Mouse (Mus musculus): ENCODE measurements around the gene Alkbh7. TPM values are rescaled to one million over a fixed set of nuclear protein-coding genes. Genes with fewer than 3 reads are reported as not detected.
A peak's percentile ranks its signal among the peaks of the same experiment; 100 is the strongest.

The Alkbh7 gene
- polyA plus RNA-seq, 1 experiment from 2014 or later: 38.5 TPM

DNA sequence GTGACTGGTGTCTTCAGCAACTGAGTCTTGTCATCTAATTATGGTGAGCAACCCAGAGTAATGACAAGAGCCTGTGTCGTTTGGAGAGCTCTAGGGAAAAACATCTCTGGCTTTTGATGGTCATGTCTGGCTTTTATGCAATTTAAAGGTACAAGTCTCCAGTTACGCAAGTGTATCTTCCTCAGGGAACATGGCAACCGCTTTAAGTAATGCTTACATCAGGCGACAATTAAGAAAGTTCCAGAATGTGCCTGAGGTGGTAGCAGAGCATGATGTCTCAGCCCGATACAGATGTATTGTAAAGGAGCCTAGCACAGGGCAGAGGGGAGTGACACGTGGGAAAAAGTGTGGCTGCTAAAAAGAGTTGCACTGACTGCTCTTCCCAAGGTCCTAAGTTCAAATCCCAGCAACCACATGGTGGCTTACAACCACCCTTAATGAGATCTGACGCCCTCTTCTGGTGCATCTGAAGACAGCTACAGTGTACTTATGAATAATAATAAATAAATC lies 8.2 kb upstream of the Alkbh7 start:
- Histone ChIP-seq H3K9ac (no peak overlapping the region; the same call in 1 of the 2 replicates), H3K27ac (peak overlapping the region; percentile 72; the same call in 1 of the 2 replicates), H3K36me3 (peaks cover 21% of the 10 kb centered on the region), H3K4me1 (peaks cover 6% of the 10 kb centered on the region), H3K9me3 (no peaks in the 10 kb centered on the region), H3K27me3 (no peaks in the 10 kb centered on the region), H3K4me3 (peak overlapping the region; percentile 88), H3K4me2 (replicated peaks) (peak overlapping the region; percentile 68)
- WGBS: 68% methylated on average over 7 of the region's 7 CpGs
- no peak for ATAC-seq (ENCODE audit: insufficient number of reproducible peaks, insufficient read depth, low FRiP score, low TSS enrichment)

DNA sequence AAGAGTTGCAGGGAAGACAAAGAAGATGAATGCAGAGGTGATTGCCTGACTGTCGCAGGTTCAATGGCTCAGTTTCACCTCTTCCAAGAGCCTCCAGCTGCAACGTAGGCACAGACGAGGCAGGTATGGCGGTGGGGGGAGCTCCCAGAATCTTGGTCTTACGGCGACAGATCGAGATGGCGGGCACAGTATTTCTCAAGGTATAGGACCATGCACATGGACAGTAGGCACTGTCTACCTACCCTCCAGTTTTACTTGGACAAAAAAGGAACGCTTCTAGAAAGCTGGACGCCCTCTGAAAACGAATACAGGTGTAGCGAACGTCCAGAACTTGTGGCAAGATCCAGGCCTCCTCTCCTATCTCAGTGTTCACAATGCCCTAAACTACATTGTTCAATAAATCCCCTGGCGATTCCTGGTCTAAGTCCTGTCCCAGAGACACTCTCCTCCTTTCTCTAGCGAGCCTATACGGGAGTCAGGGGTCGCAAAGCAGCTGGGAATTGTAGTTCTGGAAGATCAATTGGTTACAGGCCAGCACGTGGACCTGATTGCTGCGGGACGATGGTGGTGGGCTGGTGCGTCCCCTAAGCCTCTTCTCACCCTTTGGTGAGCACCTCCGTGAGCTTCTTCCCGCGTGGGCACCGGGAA lies 7.5 kb upstream of the Alkbh7 start:
- no peaks in the 10 kb centered on the region for H3K9me3 ChIP-seq
- WGBS: 4% methylated on average over 25 of the region's 25 CpGs
- peak overlapping the region; percentile 72 for H3K27ac ChIP-seq
- peaks cover 27% of the 10 kb centered on the region for H3K36me3 ChIP-seq
- peaks cover 6% of the 10 kb centered on the region for H3K4me1 ChIP-seq
- peak overlapping the region; percentile 88 for H3K4me3 ChIP-seq
- peak overlapping the region; percentile 77 for H3K9ac ChIP-seq
- H3K4me2 ChIP-seq (replicated peaks): peak overlapping the region; percentile 68
- no peaks in the 10 kb centered on the region for H3K27me3 ChIP-seq
- ATAC-seq (ENCODE audit: insufficient number of reproducible peaks, insufficient read depth, low FRiP score, low TSS enrichment): peak; percentile 89

DNA sequence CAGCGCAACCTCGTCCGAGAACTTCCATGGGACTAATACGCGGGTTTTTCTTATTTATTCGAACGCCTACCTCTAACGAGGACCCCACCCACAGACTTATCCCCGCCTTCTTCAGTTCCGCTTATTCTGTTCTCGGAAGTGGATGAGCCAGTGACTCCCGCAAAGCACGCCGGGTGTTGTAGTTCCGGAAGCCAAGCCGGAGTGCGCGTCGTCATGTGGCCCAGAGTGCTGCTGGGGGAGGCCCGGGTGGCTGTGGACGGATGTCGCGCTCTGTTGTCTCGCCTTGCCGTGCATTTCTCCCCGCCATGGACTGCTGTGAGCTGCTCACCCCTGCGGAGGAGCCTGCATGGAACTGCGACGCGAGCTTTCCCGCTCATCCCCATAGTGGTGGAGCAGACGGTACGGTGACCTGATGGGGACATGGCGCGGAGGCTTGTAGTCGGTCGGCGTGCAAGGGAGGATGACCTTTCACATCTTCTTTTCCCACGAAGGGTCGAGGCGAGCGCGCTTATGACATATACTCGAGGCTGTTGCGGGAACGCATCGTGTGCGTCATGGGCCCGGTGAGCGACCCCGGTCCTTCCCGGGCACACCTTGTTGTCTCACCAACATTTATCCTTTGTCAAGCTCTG lies 6.9 kb upstream of the Alkbh7 start, which contains the start of gene Clpp:
Gene Clpp, plus strand, starts transcription at position 191 of the 632 bp plus-strand sequence.
- H3K4me1 ChIP-seq: peaks cover 6% of the 10 kb centered on the region
- under 1% methylated on average over 52 of the region's 52 CpGs for WGBS
- peak; percentile 94 for ATAC-seq (ENCODE audit: insufficient number of reproducible peaks, insufficient read depth, low FRiP score, low TSS enrichment)
- H3K9me3 ChIP-seq: no peaks in the 10 kb centered on the region
- H3K36me3 ChIP-seq: peaks cover 33% of the 10 kb centered on the region
- H3K27me3 ChIP-seq: no peaks in the 10 kb centered on the region
- H3K9ac ChIP-seq: peak within 1 kb of the TSS; percentile 77
- H3K27ac ChIP-seq: peak within 1 kb of the TSS; percentile 72
- H3K4me2 ChIP-seq (replicated peaks): peak within 1 kb of the TSS; percentile 68
- H3K4me3 ChIP-seq: peak within 1 kb of the TSS; percentile 88

DNA sequence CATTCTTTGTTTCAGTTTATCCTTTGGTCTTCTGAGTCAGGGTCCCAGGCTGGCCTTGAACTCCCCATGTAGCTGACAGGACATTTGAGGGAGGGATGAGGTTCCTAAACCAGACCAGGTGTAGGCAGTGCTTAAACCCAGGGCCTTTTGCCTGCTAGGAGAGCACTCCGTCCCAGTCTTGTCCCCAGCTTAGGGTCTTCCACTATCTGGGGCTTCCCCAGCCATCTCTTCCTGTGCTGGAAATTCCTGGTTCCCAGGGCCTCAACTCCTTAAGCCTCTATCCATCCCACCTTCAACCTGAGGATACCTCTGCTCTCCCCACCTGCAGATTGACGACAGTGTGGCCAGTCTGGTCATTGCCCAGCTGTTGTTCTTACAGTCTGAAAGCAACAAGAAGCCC lies 6.2 kb upstream of the Alkbh7 start:
- H3K9ac ChIP-seq: peak overlapping the region; percentile 77
- no peak overlapping the region; the same call in 1 of the 2 replicates for H3K27ac ChIP-seq
- H3K4me1 ChIP-seq: peaks cover 6% of the 10 kb centered on the region
- H3K4me3 ChIP-seq: peak overlapping the region; percentile 88
- WGBS: 87% methylated on average over 2 of the region's 2 CpGs
- no peak for ATAC-seq (ENCODE audit: insufficient number of reproducible peaks, insufficient read depth, low FRiP score, low TSS enrichment)
- H3K27me3 ChIP-seq: no peaks in the 10 kb centered on the region
- peaks cover 37% of the 10 kb centered on the region for H3K36me3 ChIP-seq
- no peaks in the 10 kb centered on the region for H3K9me3 ChIP-seq
- H3K4me2 ChIP-seq (replicated peaks): peak overlapping the region; percentile 68

DNA sequence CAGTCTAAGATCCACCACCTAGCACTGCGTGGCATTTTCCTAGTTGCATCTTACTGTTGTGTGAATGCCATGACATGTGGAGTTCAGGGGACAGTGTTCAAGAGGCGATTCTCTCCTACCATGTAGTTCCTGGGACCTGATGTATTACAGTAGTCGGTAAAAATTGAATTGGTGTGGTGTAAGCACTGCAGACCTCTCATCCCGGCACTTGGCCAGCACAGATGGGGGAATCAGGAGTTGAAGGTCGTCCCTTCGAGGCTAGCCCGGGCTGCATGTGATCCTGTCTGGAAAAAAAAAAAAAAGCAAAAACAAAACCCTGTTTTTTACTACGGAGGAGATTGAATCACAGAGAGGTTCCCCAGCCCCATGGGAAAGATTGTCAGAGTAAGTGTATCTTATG lies 2.1 kb upstream of the Alkbh7 start:
- H3K27me3 ChIP-seq: no peaks in the 10 kb centered on the region
- no peak for ATAC-seq (ENCODE audit: insufficient number of reproducible peaks, insufficient read depth, low FRiP score, low TSS enrichment)
- peaks cover 14% of the 10 kb centered on the region for H3K4me1 ChIP-seq
- no peaks in the 10 kb centered on the region for H3K9me3 ChIP-seq
- H3K9ac ChIP-seq: no peak overlapping the region
- H3K36me3 ChIP-seq: peaks cover 56% of the 10 kb centered on the region
- no peak overlapping the region for H3K4me3 ChIP-seq
- no peak overlapping the region for H3K4me2 ChIP-seq (replicated peaks)
- WGBS: 92% methylated on average over 8 of the region's 8 CpGs
- no peak overlapping the region for H3K27ac ChIP-seq

DNA sequence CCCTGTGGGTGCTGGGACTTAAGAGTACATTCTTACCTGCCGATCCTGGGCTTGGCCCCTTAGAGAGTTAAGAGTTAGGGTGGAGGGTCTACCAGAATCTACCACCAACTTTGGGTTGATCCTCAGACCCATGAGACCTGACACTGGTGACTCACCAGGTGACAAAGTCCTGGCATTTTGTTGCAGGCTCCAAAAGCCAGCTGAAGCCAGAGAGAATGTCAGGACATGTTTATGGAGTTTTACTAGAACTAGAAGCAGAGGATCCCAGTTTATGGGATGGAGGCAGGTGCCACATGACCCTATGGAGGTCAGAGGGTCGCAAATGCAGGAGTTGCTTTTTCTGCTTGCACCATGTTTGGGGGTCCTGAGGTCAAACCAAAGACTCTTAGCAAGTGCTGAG lies 633 bp upstream of the Alkbh7 start:
- ATAC-seq (ENCODE audit: insufficient number of reproducible peaks, insufficient read depth, low FRiP score, low TSS enrichment): no peak
- WGBS: 79% methylated on average over 2 of the region's 2 CpGs
- no peak overlapping the region for H3K4me3 ChIP-seq
- H3K27me3 ChIP-seq: no peaks in the 10 kb centered on the region
- no peak overlapping the region for H3K27ac ChIP-seq
- peaks cover 56% of the 10 kb centered on the region for H3K36me3 ChIP-seq
- H3K9ac ChIP-seq: no peak overlapping the region
- peaks cover 8% of the 10 kb centered on the region for H3K4me1 ChIP-seq
- no peaks in the 10 kb centered on the region for H3K9me3 ChIP-seq
- H3K4me2 ChIP-seq (replicated peaks): peak overlapping the region; percentile 69

DNA sequence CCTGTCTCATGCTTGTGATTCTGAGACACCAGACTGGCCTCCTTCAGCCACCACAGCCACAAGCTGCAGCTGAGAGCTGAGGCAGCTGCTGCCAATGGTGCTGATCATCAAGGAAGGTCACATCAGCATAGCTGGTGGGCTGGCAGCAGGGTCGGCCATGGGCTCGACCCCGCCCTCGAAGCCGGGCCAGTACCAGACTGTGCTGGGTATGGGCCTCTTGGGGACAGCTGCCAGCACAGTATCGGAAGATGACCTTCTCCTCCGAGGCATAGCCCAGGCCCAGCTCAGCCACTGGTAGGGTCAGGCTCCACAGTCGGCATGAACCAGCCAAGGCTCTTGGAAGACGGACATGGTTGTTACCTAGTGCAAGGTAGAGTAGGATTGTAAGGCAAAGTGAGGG lies 2.3 kb downstream of the Alkbh7 start:
- no peak overlapping the region for H3K9ac ChIP-seq
- H3K4me3 ChIP-seq: no peak overlapping the region
- H3K27me3 ChIP-seq: no peaks in the 10 kb centered on the region
- H3K4me1 ChIP-seq: peaks cover 8% of the 10 kb centered on the region
- ATAC-seq (ENCODE audit: insufficient number of reproducible peaks, insufficient read depth, low FRiP score, low TSS enrichment): no peak
- H3K4me2 ChIP-seq (replicated peaks): no peak overlapping the region
- no peak overlapping the region for H3K27ac ChIP-seq
- H3K9me3 ChIP-seq: no peaks in the 10 kb centered on the region
- 91% methylated on average over 9 of the region's 9 CpGs for WGBS
- peaks cover 52% of the 10 kb centered on the region for H3K36me3 ChIP-seq

DNA sequence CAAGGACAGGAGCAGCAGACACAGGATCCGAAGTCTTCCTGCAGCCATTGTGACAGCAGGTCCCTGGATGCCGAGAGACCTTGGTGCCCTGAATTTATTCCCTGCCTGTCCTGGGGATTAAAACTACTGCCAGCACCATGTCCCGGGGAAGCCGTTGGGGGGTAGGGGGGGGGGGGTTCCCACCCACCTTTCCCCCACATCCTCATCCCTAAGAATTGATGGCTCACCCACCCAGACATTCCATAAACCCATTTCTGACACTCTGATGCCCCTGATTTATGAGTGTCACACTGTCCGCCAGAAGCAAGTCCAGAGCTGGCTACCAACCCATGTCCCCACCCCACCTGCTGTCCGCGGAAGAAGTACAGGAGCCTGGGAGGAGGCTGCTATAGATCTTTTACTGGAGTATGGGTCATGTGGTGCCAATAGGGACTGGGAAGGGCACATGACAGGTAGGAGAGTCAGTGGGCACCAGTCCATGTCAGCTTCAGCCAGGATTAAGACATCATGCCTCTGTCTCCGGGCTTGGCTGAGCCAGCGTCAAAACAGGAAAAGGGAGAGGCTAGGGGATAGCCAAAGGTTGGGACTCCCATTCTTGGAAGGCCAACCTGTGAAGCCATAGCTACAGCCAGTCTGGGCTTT lies 3.0 kb downstream of the Alkbh7 start, which contains the start of gene Pspn:
Gene Pspn, minus strand, starts transcription at position 51 of the 642 bp plus-strand sequence.
- Histone ChIP-seq H3K4me1 (peaks cover 8% of the 10 kb centered on the region), H3K27ac (no peak within 1 kb of the TSS; the same call in 1 of the 2 replicates), H3K9ac (no peak within 1 kb of the TSS), H3K4me2 (replicated peaks) (no peak within 1 kb of the TSS), H3K9me3 (no peaks in the 10 kb centered on the region), H3K27me3 (no peaks in the 10 kb centered on the region), H3K36me3 (peaks cover 52% of the 10 kb centered on the region), H3K4me3 (no peak within 1 kb of the TSS)
- 88% methylated on average over 9 of the region's 9 CpGs for WGBS
- no peak for ATAC-seq (ENCODE audit: insufficient number of reproducible peaks, insufficient read depth, low FRiP score, low TSS enrichment)

DNA sequence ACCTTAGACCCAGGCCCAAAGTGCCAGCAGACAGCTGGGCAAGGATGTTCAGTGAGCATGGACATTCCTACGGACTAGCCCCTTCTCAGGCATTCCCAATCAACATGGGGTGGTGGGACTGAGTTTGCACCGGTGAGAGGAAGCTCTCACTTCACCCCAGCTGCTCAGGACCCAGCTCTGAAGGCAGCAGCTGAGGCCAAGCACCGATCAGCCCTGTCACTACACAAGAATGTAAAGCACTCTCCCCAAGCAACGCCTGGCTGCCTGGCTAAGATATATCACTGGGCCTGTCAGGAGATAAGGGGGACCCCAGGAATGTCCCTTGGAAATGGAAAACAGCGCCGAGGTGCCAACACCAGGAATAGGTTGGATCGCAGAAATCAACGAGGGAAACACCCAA lies 4.1 kb downstream of the Alkbh7 start:
- Histone ChIP-seq H3K4me2 (replicated peaks) (no peak overlapping the region), H3K9me3 (no peaks in the 10 kb centered on the region), H3K4me1 (peaks cover 8% of the 10 kb centered on the region), H3K27ac (no peak overlapping the region), H3K27me3 (no peaks in the 10 kb centered on the region), H3K4me3 (no peak overlapping the region), H3K9ac (no peak overlapping the region), H3K36me3 (peaks cover 55% of the 10 kb centered on the region)
- ATAC-seq (ENCODE audit: insufficient number of reproducible peaks, insufficient read depth, low FRiP score, low TSS enrichment): no peak
- 74% methylated on average over 8 of the region's 8 CpGs for WGBS

DNA sequence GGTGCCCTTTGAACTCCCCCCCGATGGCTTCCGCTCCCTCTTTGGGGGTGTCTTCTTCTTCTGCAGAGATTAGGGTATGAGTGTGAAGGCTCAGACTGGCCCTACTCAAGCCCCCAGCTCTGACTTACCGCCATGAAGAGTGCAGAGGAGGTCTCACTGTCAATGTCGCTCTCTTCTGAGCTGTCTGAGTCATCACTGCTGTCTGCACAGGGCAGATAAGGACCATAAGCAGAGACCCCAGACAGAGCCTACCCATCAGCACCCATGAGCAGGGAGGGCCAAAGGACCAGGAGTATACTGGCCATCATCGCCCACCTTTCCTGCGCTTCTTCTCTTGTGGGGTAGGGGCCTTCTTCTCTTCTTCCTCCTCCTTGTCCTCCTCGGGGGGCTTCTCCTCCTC lies 6.9 kb downstream of the Alkbh7 start:
- no peaks in the 10 kb centered on the region for H3K27me3 ChIP-seq
- no peaks in the 10 kb centered on the region for H3K9me3 ChIP-seq
- H3K36me3 ChIP-seq: peaks cover 71% of the 10 kb centered on the region
- no peak overlapping the region for H3K9ac ChIP-seq
- WGBS: 93% methylated on average over 7 of the region's 7 CpGs
- no peak overlapping the region for H3K4me3 ChIP-seq
- ATAC-seq (ENCODE audit: insufficient number of reproducible peaks, insufficient read depth, low FRiP score, low TSS enrichment): no peak
- H3K4me1 ChIP-seq: no peaks in the 10 kb centered on the region
- no peak overlapping the region for H3K4me2 ChIP-seq (replicated peaks)
- no peak overlapping the region for H3K27ac ChIP-seq

DNA sequence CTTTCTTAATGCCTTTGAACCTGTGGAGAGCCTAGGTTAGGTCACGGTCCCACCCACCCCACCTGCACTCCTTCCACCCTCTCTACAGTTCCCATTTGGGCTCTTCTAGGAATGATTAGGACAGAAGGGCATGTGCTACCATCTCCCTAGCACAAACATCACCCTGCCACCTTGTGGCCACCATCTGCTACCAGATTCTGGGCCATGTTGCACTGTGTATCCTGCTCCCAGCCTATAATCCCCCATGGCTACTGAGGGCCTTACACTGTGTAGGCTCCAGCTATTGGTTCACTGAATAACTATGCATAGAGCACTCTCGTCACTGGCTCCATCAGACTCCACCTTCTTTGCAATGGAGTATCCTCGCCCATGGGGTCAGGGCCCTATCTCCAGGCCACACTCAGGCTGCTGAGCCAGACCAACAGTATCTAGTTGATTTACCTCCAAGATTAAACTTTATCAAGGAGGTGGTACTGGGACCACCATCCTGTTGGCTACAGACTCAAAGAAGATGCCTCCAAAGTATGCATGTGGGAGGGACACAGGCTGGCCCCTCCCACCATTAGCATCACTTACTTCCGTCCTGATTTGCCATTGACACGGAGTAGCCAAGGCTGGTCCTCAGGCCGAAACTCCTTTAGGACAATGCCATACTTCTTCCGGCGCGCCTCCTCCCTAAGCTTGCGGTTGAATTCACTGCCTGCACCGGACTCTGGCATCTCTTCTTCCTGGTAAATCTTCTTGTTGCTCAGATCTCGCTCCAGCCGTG lies 10.2 kb downstream of the Alkbh7 start:
- no peak overlapping the region for H3K27ac ChIP-seq
- no peak for ATAC-seq (ENCODE audit: insufficient number of reproducible peaks, insufficient read depth, low FRiP score, low TSS enrichment)
- no peaks in the 10 kb centered on the region for H3K9me3 ChIP-seq
- H3K9ac ChIP-seq: no peak overlapping the region
- no peak overlapping the region for H3K4me3 ChIP-seq
- WGBS: 92% methylated on average over 13 of the region's 13 CpGs
- no peak overlapping the region for H3K4me2 ChIP-seq (replicated peaks)
- no peaks in the 10 kb centered on the region for H3K27me3 ChIP-seq
- peaks cover 63% of the 10 kb centered on the region for H3K36me3 ChIP-seq
- peaks cover 13% of the 10 kb centered on the region; the same call in 1 of the 2 replicates for H3K4me1 ChIP-seq
